Mouse (Mus musculus) liver, embryonic 14.5 days (tissue): ENCODE measurements around the gene Id2.

ENCODE experiments used
- CTCF ChIP-seq: IDR thresholded peaks from 2 replicates; pipeline ENCODE4 v1.5.1; 2016; ENCODE audit warnings: antibody characterized with exemption, low read depth, control low read depth
- EP300 ChIP-seq: IDR thresholded peaks from 2 replicates; pipeline ENCODE4 v1.6.1; 2016; ENCODE audit warnings: antibody characterized with exemption, low read depth

GRCm38 (mm10) chr12:25143492-25143891 lies 46.6 kb upstream of the Id2 start:
- TF ChIP-seq EP300, result no peak
- no peak for TF ChIP-seq CTCF
